Mouse (Mus musculus) thymus, postnatal 14 days (tissue): Measurements from ENCODE around the gene Grin2b.

Experiments
- DNase-seq: peaks from one replicate; pipeline ENCODE4 v3.0.0; 2021

Grin2b gene

GRCm38 (mm10) chr6:135680105-135680710 is 493.1 kb downstream of the Grin2b start:
- DNase-seq = no peak

GRCm38 (mm10) chr6:135674380-135674779 is 498.9 kb downstream of the Grin2b start:
- DNase-seq = no peak

GRCm38 (mm10) chr6:135672003-135672402 is 501.3 kb downstream of the Grin2b start:
- no peak for DNase-seq
